In genomic region chr6:48684319-48684718, GRCm38 (mm10) we compare ENCODE assay signal across 9 mouse cellular contexts. TPM values are rescaled to one million over a fixed set of nuclear protein-coding genes. Genes with fewer than 3 reads are reported as not detected.
DNase-seq lines count a peak whose midpoint lies in the region; ATAC-seq and TF ChIP-seq lines count a peak whose summit lies in the region.
"Had no signal": no experiment of that assay in that cellular context is flagged by ENCODE, and none has a peak within 500 bp of the region (broad histone marks: within the 10 kb centered on the region; RNA-seq: fewer than 3 reads in every experiment).

Gene Gimap4 (plus strand): TSS chr6:48684549.

- no peak for TF ChIP-seq POLR2A in kidney, adult 2 months (IDR thresholded peaks at IDR 0.05; ENCODE audit: low read depth, low read length)

- peak; percentile 69 for DNase-seq in kidney, adult 2 months
- no peak for DNase-seq in kidney, adult 11 months
- no peak for DNase-seq in adrenal gland, adult 2 months
- DNase-seq in urinary bladder, postnatal 14 days (ENCODE audit: low spot score), result no peak
- no peak for DNase-seq in cerebellum, postnatal 25 days
- no peak for DNase-seq in forebrain, postnatal 0 days

- ATAC-seq in heart, embryonic 16.5 days (replicated peaks; ENCODE audit: extremely low read depth, insufficient read depth, low FRiP score), result no peak; the same call in 1 of the 2 replicates
- ATAC-seq in liver, embryonic 16.5 days (ENCODE audit: low read depth), result no peak
- no peak for ATAC-seq in forebrain, postnatal 0 days

- no peaks in the 10 kb centered on the region for H3K4me1 ChIP-seq in kidney, adult 2 months (ENCODE audit: control insufficient read depth, insufficient read depth, low read length)
- no peaks in the 10 kb centered on the region for H3K4me1 ChIP-seq in heart, embryonic 16.5 days (ENCODE audit: control insufficient read depth, insufficient read depth, low read length)
- H3K4me1 ChIP-seq in liver, embryonic 16.5 days (ENCODE audit: control insufficient read depth, low read depth, low read length), result no peaks in the 10 kb centered on the region
- no peaks in the 10 kb centered on the region for H3K4me1 ChIP-seq in forebrain, postnatal 0 days (ENCODE audit: insufficient read depth)
- H3K4me1 ChIP-seq: neural tube, embryonic 13.5 days had no signal

- H3K27me3 ChIP-seq in kidney, adult 2 months (replicated peaks; ENCODE audit: control insufficient read depth, insufficient read depth, low read length), result no peaks in the 10 kb centered on the region
- H3K27me3 ChIP-seq in heart, embryonic 16.5 days (ENCODE audit: control insufficient read depth, insufficient read depth, low read length), result no peaks in the 10 kb centered on the region
- no peaks in the 10 kb centered on the region for H3K27me3 ChIP-seq in liver, embryonic 16.5 days (ENCODE audit: control insufficient read depth, insufficient read depth, low read depth, low read length)
- H3K27me3 ChIP-seq in forebrain, postnatal 0 days (ENCODE audit: insufficient read depth, low read length), result no peaks in the 10 kb centered on the region
- H3K27me3 ChIP-seq: neural tube, embryonic 13.5 days had no signal

- no peaks in the 10 kb centered on the region for H3K36me3 ChIP-seq in kidney, adult 2 months (ENCODE audit: control insufficient read depth, insufficient read depth, low read length)
- no peaks in the 10 kb centered on the region for H3K36me3 ChIP-seq in heart, embryonic 16.5 days (ENCODE audit: control insufficient read depth, insufficient read depth)
- no peaks in the 10 kb centered on the region for H3K36me3 ChIP-seq in liver, embryonic 16.5 days (ENCODE audit: control insufficient read depth, insufficient read depth)
- no peaks in the 10 kb centered on the region for H3K36me3 ChIP-seq in forebrain, postnatal 0 days (ENCODE audit: insufficient read depth)
- H3K36me3 ChIP-seq: neural tube, embryonic 13.5 days had no signal

- H3K27ac ChIP-seq in kidney, adult 2 months (ENCODE audit: insufficient read depth, low read depth, low read length), result peak within 1 kb of the TSS; percentile 93
- peak within 1 kb of the TSS; percentile 82 for H3K27ac ChIP-seq in heart, embryonic 16.5 days (ENCODE audit: low read length)
- H3K27ac ChIP-seq in liver, embryonic 16.5 days (ENCODE audit: low read length), result no peak within 1 kb of the TSS
- no peak within 1 kb of the TSS for H3K27ac ChIP-seq in forebrain, postnatal 0 days (ENCODE audit: low read depth, low read length)
- H3K27ac ChIP-seq: neural tube, embryonic 13.5 days had no signal

- 54% methylated on average over 5 of the region's 5 CpGs for WGBS in kidney, adult 2 months
- WGBS in heart, embryonic 16.5 days, result 53% methylated on average over 5 of the region's 5 CpGs
- WGBS in liver, embryonic 16.5 days (ENCODE audit: insufficient replicate concordance), result 26% methylated on average over 5 of the region's 5 CpGs
- WGBS in forebrain, postnatal 0 days, result 75% methylated on average over 5 of the region's 5 CpGs

- H3K4me2 ChIP-seq in heart, embryonic 16.5 days (ENCODE audit: low read depth, low read length), result peak within 1 kb of the TSS; percentile 34
- H3K4me2 ChIP-seq in liver, embryonic 16.5 days (ENCODE audit: low read depth, low read length), result no peak within 1 kb of the TSS
- no peak within 1 kb of the TSS for H3K4me2 ChIP-seq in forebrain, postnatal 0 days (ENCODE audit: low read depth)
- H3K4me2 ChIP-seq: neural tube, embryonic 13.5 days had no signal

- H3K9ac ChIP-seq in heart, embryonic 16.5 days (ENCODE audit: low read length), result peak within 1 kb of the TSS; percentile 45
- H3K9ac ChIP-seq in liver, embryonic 16.5 days (ENCODE audit: low read depth, low read length), result no peak within 1 kb of the TSS
- no peak within 1 kb of the TSS for H3K9ac ChIP-seq in forebrain, postnatal 0 days
- H3K9ac ChIP-seq: neural tube, embryonic 13.5 days had no signal

- H3K4me3 ChIP-seq in kidney, adult 2 months (ENCODE audit: insufficient read depth, low read depth, low read length), result peak within 1 kb of the TSS; percentile 56
- peak within 1 kb of the TSS; percentile 39 for H3K4me3 ChIP-seq in heart, embryonic 16.5 days (ENCODE audit: low read length)
- no peak within 1 kb of the TSS for H3K4me3 ChIP-seq in liver, embryonic 16.5 days (ENCODE audit: low read depth, low read length)
- no peak within 1 kb of the TSS for H3K4me3 ChIP-seq in forebrain, postnatal 0 days (ENCODE audit: low read depth, low read length)
- H3K4me3 ChIP-seq: neural tube, embryonic 13.5 days had no signal

- no peak for TF ChIP-seq CTCF in kidney, adult 2 months (conservative IDR thresholded peaks at IDR 0.05; ENCODE audit: insufficient read depth, insufficient read length, low read depth, low read length)
- TF ChIP-seq CTCF in forebrain, postnatal 0 days (IDR thresholded peaks at IDR 0.05; ENCODE audit: low read depth), result no peak

- no peaks in the 10 kb centered on the region for H3K9me3 ChIP-seq in heart, embryonic 16.5 days (replicated peaks; ENCODE audit: control insufficient read depth, low read length)
- no peaks in the 10 kb centered on the region for H3K9me3 ChIP-seq in liver, embryonic 16.5 days (replicated peaks; ENCODE audit: control insufficient read depth, low read length)
- H3K9me3 ChIP-seq in forebrain, postnatal 0 days (ENCODE audit: low read length), result no peaks in the 10 kb centered on the region
- H3K9me3 ChIP-seq: neural tube, embryonic 13.5 days had no signal

RNA-seq across cellular contexts. Expression of gene Gimap4, which starts in this region (rescaled TPM):
- polyA plus RNA-seq in kidney, adult 2 months (2012; rRNA removed), result 27.5 and 44.3 TPM in 2 replicates
- 10 to 100 TPM; 40.3 to 50.9 TPM for total RNA-seq in adrenal gland, adult 2 months (2021)
- polyA plus RNA-seq in adrenal gland, adult 2 months (2012; rRNA removed), result 7.8 and 8.2 TPM in 2 replicates
- polyA plus RNA-seq in heart, embryonic 16.5 days (2015; fragmentation: Nextera tagmentation; extraction: Ambion mirVana), result 35.8 and 37.0 TPM in 2 replicates
- 11.0 and 11.4 TPM in 2 replicates for polyA plus RNA-seq in liver, embryonic 16.5 days (2015; fragmentation: Nextera tagmentation; extraction: Ambion mirVana)
- 0.52 and 2.1 TPM in 2 replicates for total RNA-seq in forebrain, postnatal 0 days (2014; rRNA removed)
- 0.48 and 0.70 TPM in 2 replicates for polyA plus RNA-seq in forebrain, postnatal 0 days (2015; fragmentation: Nextera tagmentation; extraction: Ambion mirVana)

Comparison
In these comparisons a context has a peak if more than half of its experiments do, and no peak if none do; other contexts are left out.
1. RNA of gene Gimap4 (total RNA-seq): 40.3 to 50.9 TPM in adrenal gland, adult 2 months; 0.52 to 2.1 TPM in forebrain, postnatal 0 days; every median in the first group is over 10 times any median in the second.
2. H3K27ac ChIP-seq: peak in kidney, adult 2 months (single experiment) and heart, embryonic 16.5 days (single experiment); none in liver, embryonic 16.5 days (single experiment) and forebrain, postnatal 0 days (single experiment).
3. H3K4me3 ChIP-seq: peak in kidney, adult 2 months (single experiment) and heart, embryonic 16.5 days (single experiment); none in liver, embryonic 16.5 days (single experiment) and forebrain, postnatal 0 days (single experiment).